ENCODE assay signal across 8 mouse cellular contexts in the genomic region with DNA sequence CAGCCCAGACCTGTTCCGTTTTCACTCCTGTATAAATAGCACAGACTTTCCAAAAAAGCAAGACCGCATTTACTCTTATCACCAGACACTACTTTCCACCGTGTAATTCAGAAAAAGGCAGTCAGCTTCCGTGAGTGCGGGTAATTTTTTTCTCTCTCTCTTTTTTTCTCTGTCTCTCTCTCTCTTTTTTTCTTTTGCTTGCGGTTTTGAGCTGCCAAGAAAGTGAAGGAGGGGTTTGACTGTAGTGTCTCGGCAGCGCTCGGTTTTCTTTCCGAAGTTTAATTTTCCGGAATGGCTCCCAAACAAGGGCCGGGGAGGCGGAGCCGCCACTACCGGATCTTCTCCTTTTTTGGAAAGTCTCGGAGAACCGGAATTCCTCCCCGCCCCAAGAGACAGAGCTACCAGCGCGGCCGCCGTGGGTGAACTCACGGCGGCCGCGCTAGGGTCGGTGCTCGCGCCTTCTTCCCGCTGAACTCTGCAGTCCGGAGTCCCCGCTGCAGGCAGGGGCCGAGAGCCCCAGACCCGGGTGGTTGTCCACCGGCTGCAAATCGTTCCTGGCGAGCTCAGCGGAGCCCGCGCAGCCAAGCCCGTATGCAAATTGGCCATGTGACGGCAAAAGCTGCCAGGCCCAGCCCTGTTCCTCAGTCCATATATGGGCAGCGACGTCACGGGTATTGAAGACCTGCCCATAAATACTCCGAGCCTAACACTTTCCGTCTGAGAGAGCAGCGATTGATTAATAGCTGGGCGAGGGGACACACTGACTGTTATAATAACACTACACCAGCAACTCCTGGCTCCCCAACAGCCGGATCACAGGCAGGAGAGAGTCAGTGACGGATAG. TPM values are rescaled to one million over a fixed set of nuclear protein-coding genes. Genes with fewer than 3 reads are reported as not detected.
DNase-seq lines count a peak whose midpoint lies in the region; ATAC-seq and TF ChIP-seq lines count a peak whose summit lies in the region.

No protein-coding gene starts in this region.

- peak overlapping the region; percentile 62 for H3K27ac ChIP-seq in MEL (ENCODE audit: control insufficient read depth, low read depth, low read length)
- H3K27ac ChIP-seq in cerebellum, adult 2 months (ENCODE audit: insufficient read depth, low read length): no peak overlapping the region
- H3K27ac ChIP-seq in hindbrain, embryonic 10.5 days: peak overlapping the region; percentile 81
- peak overlapping the region; percentile 87 for H3K27ac ChIP-seq in lung, postnatal 0 days (ENCODE audit: low read length)

- peak overlapping the region; percentile 78 for H3K9ac ChIP-seq in MEL (ENCODE audit: control insufficient read depth, low read depth, low read length, poor library complexity, severe bottlenecking)
- H3K9ac ChIP-seq in lung, postnatal 0 days (replicated peaks; ENCODE audit: low read depth): 0 out of 2 replicates have a peak overlapping the region, but pooled peaks have one; percentile 24

- peak overlapping the region; percentile 93 for H3K4me2 ChIP-seq in lung, postnatal 0 days (replicated peaks; ENCODE audit: low read depth, low read length)

- H3K27me3 ChIP-seq in MEL (ENCODE audit: control insufficient read depth in 1 of 2, insufficient read depth in 2 of 2, low read length in 2 of 2): no peaks in the 10 kb centered on the region
- peaks cover 5% of the 10 kb centered on the region; the same call in 1 of the 2 replicates for H3K27me3 ChIP-seq in cerebellum, adult 2 months (ENCODE audit: control insufficient read depth, insufficient read depth, low read length)
- peaks cover 92% of the 10 kb centered on the region for H3K27me3 ChIP-seq in hindbrain, embryonic 10.5 days (ENCODE audit: insufficient read depth, poor library complexity, severe bottlenecking)
- peaks cover 60% of the 10 kb centered on the region for H3K27me3 ChIP-seq in lung, postnatal 0 days (replicated peaks; ENCODE audit: insufficient read depth, low read length)

- TF ChIP-seq POLR2A in MEL (IDR thresholded peaks at IDR 0.05; ENCODE audit: control insufficient read depth in 1 of 2, insufficient read depth in 1 of 2, low read depth in 1 of 2, low read length in 2 of 2, poor library complexity in 1 of 2): peak in 1 of 2 experiments; percentile 17; a peak in 1 of 4 replicates
- TF ChIP-seq POLR2A in cerebellum, adult 2 months (IDR thresholded peaks at IDR 0.05; ENCODE audit: borderline replicate concordance, insufficient read depth, low read length): no peak

- no peak; the same call in 1 of the 2 replicates for TF ChIP-seq RAD21 in MEL (IDR thresholded peaks at IDR 0.05; ENCODE audit: low read depth, low read length)

- TF ChIP-seq CTCF in MEL (IDR thresholded peaks at IDR 0.05 in 2 of 3, conservative IDR thresholded peaks at IDR 0.05 in 1 of 3; ENCODE audit: control insufficient read depth in 1 of 3, insufficient read depth in 1 of 3, low read depth in 2 of 3, low read length in 3 of 3, poor library complexity in 1 of 3, severe bottlenecking in 1 of 3): no peak
- no peak for TF ChIP-seq CTCF in cerebellum, adult 2 months (IDR thresholded peaks at IDR 0.05; ENCODE audit: borderline replicate concordance, insufficient read depth, low read depth, low read length)
- no peak for TF ChIP-seq CTCF in lung, postnatal 0 days (IDR thresholded peaks at IDR 0.05)

- no peaks in the 10 kb centered on the region for H3K9me3 ChIP-seq in MEL (replicated peaks; ENCODE audit: insufficient read depth, low read length)
- H3K9me3 ChIP-seq in hindbrain, embryonic 10.5 days: no peaks in the 10 kb centered on the region
- H3K9me3 ChIP-seq in lung, postnatal 0 days (ENCODE audit: low read length): no peaks in the 10 kb centered on the region

- DNase-seq in MEL (ENCODE audit: low read depth, low spot score): peak; percentile 95
- peak; percentile 86 for DNase-seq in cerebellum, adult 2 months
- DNase-seq in forelimb bud, embryonic 11.5 days (ENCODE audit: low read depth, low spot score): peak; percentile 91
- peak; percentile 90 for DNase-seq in hindbrain, embryonic 10.5 days (ENCODE audit: low spot score)
- peak; percentile 94 for DNase-seq in layer of hippocampus, adult 9-11 months
- DNase-seq in lung, postnatal 0 days (ENCODE audit: low spot score): peak; percentile 98
- DNase-seq in ovary, postnatal 14 days (ENCODE audit: low spot score): peak; percentile 82
- peak; percentile 95 for DNase-seq in thymus, postnatal 14 days

- peak in 1 of 2 experiments; percentile 35; a peak in 1 of 4 replicates for TF ChIP-seq EP300 in MEL (IDR thresholded peaks at IDR 0.05; ENCODE audit: low read depth in 1 of 2, low read length in 2 of 2)
- peak; percentile 25; the same call in 1 of the 2 replicates for TF ChIP-seq EP300 in lung, postnatal 0 days (IDR thresholded peaks at IDR 0.05)

- peak; percentile 92 for ATAC-seq in lung, postnatal 0 days

- no peaks in the 10 kb centered on the region for H3K79me2 ChIP-seq in MEL (ENCODE audit: control insufficient read depth, insufficient read depth, low read length, poor library complexity)

- H3K4me3 ChIP-seq in MEL (ENCODE audit: control insufficient read depth in 1 of 2, insufficient read depth in 1 of 2, low read depth in 2 of 2, low read length in 2 of 2): peak overlapping the region; percentile 60 to 80
- H3K4me3 ChIP-seq in cerebellum, adult 2 months (replicated peaks; ENCODE audit: insufficient read depth, low read depth, low read length): peak overlapping the region; percentile 68
- H3K4me3 ChIP-seq in hindbrain, embryonic 10.5 days: peak overlapping the region; percentile 69
- H3K4me3 ChIP-seq in lung, postnatal 0 days (ENCODE audit: low read depth, low read length): peak overlapping the region; percentile 67

- peaks cover 0 to 3% of the 10 kb centered on the region in 2 experiments; a peak in 1 of 4 replicates for H3K4me1 ChIP-seq in MEL (ENCODE audit: control insufficient read depth in 1 of 2, insufficient read depth in 2 of 2, low read length in 2 of 2)
- peaks cover 9% of the 10 kb centered on the region; the same call in 1 of the 2 replicates for H3K4me1 ChIP-seq in cerebellum, adult 2 months (ENCODE audit: control insufficient read depth, insufficient read depth, low read length)
- peaks cover 55% of the 10 kb centered on the region for H3K4me1 ChIP-seq in hindbrain, embryonic 10.5 days (replicated peaks)
- peaks cover 19% of the 10 kb centered on the region for H3K4me1 ChIP-seq in lung, postnatal 0 days (ENCODE audit: insufficient read depth, low read depth, low read length)

- WGBS in cerebellum, adult 2 months: under 1% methylated on average over 51 of the region's 51 CpGs
- under 1% methylated on average over 51 of the region's 51 CpGs for WGBS in hindbrain, embryonic 10.5 days
- under 1% methylated on average over 51 of the region's 51 CpGs for WGBS in lung, postnatal 0 days

- no peaks in the 10 kb centered on the region for H3K36me3 ChIP-seq in MEL (ENCODE audit: control insufficient read depth in 1 of 2, insufficient read depth in 2 of 2, low read length in 2 of 2)
- H3K36me3 ChIP-seq in hindbrain, embryonic 10.5 days: no peaks in the 10 kb centered on the region; the same call in 1 of the 2 replicates
- H3K36me3 ChIP-seq in lung, postnatal 0 days (ENCODE audit: insufficient read depth, low read length): no peaks in the 10 kb centered on the region

TF ChIP-seq in MEL, 35 proteins besides CTCF, POLR2A, EP300 and RAD21 (continues in another document):
- TF ChIP-seq USF1 (IDR thresholded peaks at IDR 0.05; ENCODE audit: low read depth, low read length) (peak; percentile 94), GATA1 (IDR thresholded peaks at IDR 0.05; ENCODE audit: low read depth, low read length) (peak; percentile 43; the same call in 1 of the 2 replicates), NRF1 (IDR thresholded peaks at IDR 0.05; ENCODE audit: insufficient read depth, low read depth, low read length, poor library complexity, severe bottlenecking) (peak; percentile 35; the same call in 1 of the 2 replicates), ETS1 (IDR thresholded peaks at IDR 0.05; ENCODE audit: low read depth, low read length) (peak; percentile 67; the same call in 1 of the 2 replicates), KAT2A (conservative IDR thresholded peaks at IDR 0.05; ENCODE audit: low read depth, low read length) (peak; percentile 84), ELF1 (IDR thresholded peaks at IDR 0.05; ENCODE audit: low read depth, low read length) (peak; percentile 43), ZNF384 (IDR thresholded peaks at IDR 0.05; ENCODE audit: low read depth, low read length) (peak; percentile 95), MXI1 (IDR thresholded peaks at IDR 0.05; ENCODE audit: low read depth, low read length) (peak; percentile 15; the same call in 1 of the 2 replicates), E2F4 (IDR thresholded peaks at IDR 0.05; ENCODE audit: borderline replicate concordance, low read depth, low read length) (no peak), POLR2AphosphoS5 (IDR thresholded peaks at IDR 0.05; ENCODE audit: borderline replicate concordance, low read depth, low read length) (no peak), USF2 (IDR thresholded peaks at IDR 0.05; ENCODE audit: borderline replicate concordance in 1 of 2, insufficient read depth in 1 of 2, low read depth in 1 of 2, low read length in 2 of 2) (peak in 1 of 2 experiments; percentile 65; a peak in 2 of 4 replicates), SMC3 (IDR thresholded peaks at IDR 0.05; ENCODE audit: low read depth, low read length) (no peak), ZKSCAN1 (IDR thresholded peaks at IDR 0.05; ENCODE audit: low read depth, low read length) (no peak), MAZ (IDR thresholded peaks at IDR 0.05; ENCODE audit: low read depth, low read length) (no peak), MEF2A (IDR thresholded peaks at IDR 0.05; ENCODE audit: extremely low read depth, insufficient replicate concordance, low read depth, low read length, poor library complexity, severe bottlenecking) (peak; percentile 81; the same call in 1 of the 2 replicates), NELFE (IDR thresholded peaks at IDR 0.05; ENCODE audit: low read depth, low read length) (no peak)

RNA-seq across cellular contexts. Expression of gene Egr2, which starts 2.1 kb away (rescaled TPM):
- 0.13 and 0.23 TPM in 2 replicates for total RNA-seq in MEL (2012; rRNA removed)
- under 1 TPM in 1 of 2 experiments, not detected in 1; 0.24 TPM for polyA plus RNA-seq in MEL (2012; ENCODE audit: insufficient read depth in 1 of 2, insufficient read length in 2 of 2, low read depth in 1 of 2, low replicate concordance in 2 of 2, missing spikeins in 1 of 2)
- polyA plus RNA-seq in cerebellum, adult 2 months (2012; rRNA removed): 0.07 and 0.21 TPM in 2 replicates
- polyA plus RNA-seq in hindbrain, embryonic 10.5 days (2016; fragmentation: Nextera tagmentation; extraction: Ambion mirVana): 0.56 and 2.0 TPM in 2 replicates
- 2.1 and 2.6 TPM in 2 replicates for polyA plus RNA-seq in lung, postnatal 0 days (2015; fragmentation: Nextera tagmentation; extraction: Ambion mirVana)

RNA-seq across cellular contexts. Expression of gene Ado, which starts 11.4 kb away (rescaled TPM):
- 16.4 and 19.3 TPM in 2 replicates for total RNA-seq in MEL (2012; rRNA removed)
- 10 to 100 TPM; 16.9 to 86.9 TPM for polyA plus RNA-seq in MEL (2012; ENCODE audit: insufficient read depth in 1 of 2, insufficient read length in 2 of 2, low read depth in 1 of 2, low replicate concordance in 2 of 2, missing spikeins in 1 of 2)
- polyA plus RNA-seq in cerebellum, adult 2 months (2012; rRNA removed): 38.2 and 39.3 TPM in 2 replicates
- 69.4 and 80.9 TPM in 2 replicates for polyA plus RNA-seq in hindbrain, embryonic 10.5 days (2016; fragmentation: Nextera tagmentation; extraction: Ambion mirVana)
- 27.9 and 31.8 TPM in 2 replicates for polyA plus RNA-seq in lung, postnatal 0 days (2015; fragmentation: Nextera tagmentation; extraction: Ambion mirVana)
